Mouse (Mus musculus) MEL (cell line): ENCODE measurements around the gene Slc39a1. TPM values are rescaled to one million over a fixed set of nuclear protein-coding genes. Genes with fewer than 3 reads are reported as not detected.

Experiments
- DNase-seq: peaks from one replicate; pipeline ENCODE4 v3.0.0; 2011; ENCODE audit warnings: low read depth, low spot score
- H3K27ac ChIP-seq: 2 replicates; pipeline ENCODE4 v1.5.1; 2012; ENCODE audit warnings: low read depth, mild to moderate bottlenecking, control low read depth, low read length, moderate library complexity; ENCODE audit not compliant: control insufficient read depth
- H3K27me3 ChIP-seq, 2 experiments: fragments of 150-350 bp in 1 of 2; sonication (generic) in 1 of 2; 2 replicates each; pipeline ENCODE4 v1.6.1; 2012; ENCODE audit warnings: low read length in 2 of 2, mild to moderate bottlenecking in 2 of 2, improper control_type of control experiment in 1 of 2, moderate library complexity in 1 of 2; ENCODE audit not compliant: insufficient read depth in 2 of 2, control insufficient read depth in 1 of 2
- H3K36me3 ChIP-seq, 2 experiments: 2 replicates each; pipeline ENCODE4 v1.6.1; 2012 to 2014; ENCODE audit warnings: low read length in 2 of 2, improper control_type of control experiment in 1 of 2, inconsistent platforms in 1 of 2, mild to moderate bottlenecking in 1 of 2; ENCODE audit not compliant: insufficient read depth in 2 of 2, control insufficient read depth in 1 of 2
- H3K4me1 ChIP-seq, 2 experiments: fragments of 150-350 bp in 1 of 2; sonication (generic) in 1 of 2; 2 replicates each; pipeline ENCODE4 v1.6.1; 2012; ENCODE audit warnings: low read length in 2 of 2, improper control_type of control experiment in 1 of 2, mild to moderate bottlenecking in 1 of 2; ENCODE audit not compliant: insufficient read depth in 2 of 2, control insufficient read depth in 1 of 2
- H3K4me3 ChIP-seq, 2 experiments: fragments of 150-350 bp in 1 of 2; sonication (generic) in 1 of 2; 2 replicates each; pipeline ENCODE4 v1.5.1; 2012; ENCODE audit warnings: low read depth in 2 of 2, low read length in 2 of 2, mild to moderate bottlenecking in 2 of 2, moderate library complexity in 2 of 2, control low read depth in 1 of 2, improper control_type of control experiment in 1 of 2; ENCODE audit not compliant: control insufficient read depth in 1 of 2, insufficient read depth in 1 of 2
- H3K79me2 ChIP-seq: 2 replicates; pipeline ENCODE4 v1.6.1; 2012; ENCODE audit warnings: mild to moderate bottlenecking, low read length, moderate library complexity; ENCODE audit not compliant: control insufficient read depth, poor library complexity, insufficient read depth
- H3K9ac ChIP-seq: 2 replicates; pipeline ENCODE4 v1.6.1; 2012; ENCODE audit warnings: low read depth, mild to moderate bottlenecking, control low read depth, low read length, moderate library complexity; ENCODE audit not compliant: control insufficient read depth, poor library complexity, severe bottlenecking
- H3K9me3 ChIP-seq: fragments of 150-350 bp; sonication (generic); replicated peaks from 2 replicates; pipeline ENCODE4 v1.6.1; 2012; ENCODE audit warnings: mild to moderate bottlenecking, low read length, improper control_type of control experiment, moderate library complexity; ENCODE audit not compliant: insufficient read depth
- BHLHE40 ChIP-seq: IDR thresholded peaks from 2 replicates; pipeline ENCODE4 v1.6.1; 2012; ENCODE audit warnings: low read depth, mild to moderate bottlenecking, inconsistent platforms, low read length, improper control_type of control experiment, borderline replicate concordance
- CHD2 ChIP-seq: IDR thresholded peaks from 2 replicates; pipeline ENCODE4 v1.6.1; 2011; ENCODE audit warnings: low read length, improper control_type of control experiment
- CTCF ChIP-seq, 3 experiments: IDR thresholded peaks in 2 of 3; conservative IDR thresholded peaks in 1 of 3; 2 replicates each; pipeline ENCODE4 v1.5.1; 2011 to 2012; ENCODE audit warnings: low read length in 3 of 3, low read depth in 2 of 3, mild to moderate bottlenecking in 2 of 3, improper control_type of control experiment in 1 of 3, inconsistent platforms in 1 of 3, mixed read lengths in 1 of 3, moderate library complexity in 1 of 3; ENCODE audit not compliant: control insufficient read depth in 1 of 3, insufficient read depth in 1 of 3, poor library complexity in 1 of 3, severe bottlenecking in 1 of 3
- EP300 ChIP-seq, 2 experiments: IDR thresholded peaks; 2 replicates each; pipeline ENCODE4 v1.6.1; 2011; ENCODE audit warnings: improper control_type of control experiment in 2 of 2, low read length in 2 of 2, low read depth in 1 of 2, mild to moderate bottlenecking in 1 of 2
- ETS1 ChIP-seq: IDR thresholded peaks from 2 replicates; pipeline ENCODE4 v1.6.1; 2012; ENCODE audit warnings: low read depth, mild to moderate bottlenecking, inconsistent platforms, low read length, improper control_type of control experiment, moderate library complexity
- GABPA ChIP-seq: IDR thresholded peaks from 2 replicates; pipeline ENCODE4 v1.6.1; 2012; ENCODE audit warnings: low read depth, mild to moderate bottlenecking, inconsistent platforms, low read length, improper control_type of control experiment, moderate library complexity
- KAT2A ChIP-seq: conservative IDR thresholded peaks from 2 replicates; pipeline ENCODE4 v1.6.1; 2012; ENCODE audit warnings: low read depth, low read length, improper control_type of control experiment, inconsistent platforms
- MAFK ChIP-seq: IDR thresholded peaks from 2 replicates; pipeline ENCODE4 v1.6.1; 2011; ENCODE audit warnings: low read depth, mild to moderate bottlenecking, low read length, improper control_type of control experiment, borderline replicate concordance
- MAZ ChIP-seq: IDR thresholded peaks from 2 replicates; pipeline ENCODE4 v1.6.1; 2012; ENCODE audit warnings: low read depth, mild to moderate bottlenecking, inconsistent platforms, low read length, improper control_type of control experiment
- MXI1 ChIP-seq: IDR thresholded peaks from 2 replicates; pipeline ENCODE4 v1.6.1; 2011; ENCODE audit warnings: mild to moderate bottlenecking, low read depth, low read length, improper control_type of control experiment
- MYC ChIP-seq: IDR thresholded peaks from 2 replicates; pipeline ENCODE4 v1.6.1; 2011; ENCODE audit warnings: low read depth, mild to moderate bottlenecking, low read length, improper control_type of control experiment, moderate library complexity
- NELFE ChIP-seq: IDR thresholded peaks from 2 replicates; pipeline ENCODE4 v1.6.1; 2011; ENCODE audit warnings: low read depth, low read length, improper control_type of control experiment
- NRF1 ChIP-seq: IDR thresholded peaks from 2 replicates; pipeline ENCODE4 v1.6.1; 2014; ENCODE audit warnings: low read depth, mild to moderate bottlenecking, inconsistent platforms, low read length, improper control_type of control experiment, moderate library complexity; ENCODE audit not compliant: poor library complexity, insufficient read depth, severe bottlenecking
- POLR2A ChIP-seq, 2 experiments: IDR thresholded peaks; 2 replicates each; pipeline ENCODE4 v1.6.1; 2011 to 2012; ENCODE audit warnings: low read length in 2 of 2, mild to moderate bottlenecking in 2 of 2, control low read depth in 1 of 2, improper control_type of control experiment in 1 of 2, low read depth in 1 of 2, moderate library complexity in 1 of 2; ENCODE audit not compliant: control insufficient read depth in 1 of 2, insufficient read depth in 1 of 2, poor library complexity in 1 of 2
- POLR2AphosphoS2 ChIP-seq: IDR thresholded peaks from 2 replicates; pipeline ENCODE4 v1.6.1; 2011; ENCODE audit warnings: low read length, improper control_type of control experiment
- POLR2AphosphoS5 ChIP-seq: IDR thresholded peaks from 2 replicates; pipeline ENCODE4 v1.6.1; 2012; ENCODE audit warnings: low read depth, borderline replicate concordance, mild to moderate bottlenecking, inconsistent platforms, low read length, moderate library complexity, mixed read lengths
- RAD21 ChIP-seq: IDR thresholded peaks from 2 replicates; pipeline ENCODE4 v1.6.1; 2011; ENCODE audit warnings: mild to moderate bottlenecking, low read depth, low read length, improper control_type of control experiment
- RCOR1 ChIP-seq: IDR thresholded peaks from 2 replicates; pipeline ENCODE4 v1.6.1; 2012; ENCODE audit warnings: low read depth, mild to moderate bottlenecking, inconsistent platforms, low read length, improper control_type of control experiment
- SMC3 ChIP-seq: IDR thresholded peaks from 2 replicates; pipeline ENCODE4 v1.6.1; 2011; ENCODE audit warnings: low read depth, low read length, improper control_type of control experiment
- TBP ChIP-seq: IDR thresholded peaks from 2 replicates; pipeline ENCODE4 v1.8.0; 2011; ENCODE audit warnings: low read depth, low read length, improper control_type of control experiment
- UBTF ChIP-seq: IDR thresholded peaks from 2 replicates; pipeline ENCODE4 v1.6.1; 2012; ENCODE audit warnings: low read depth, mild to moderate bottlenecking, inconsistent platforms, low read length, improper control_type of control experiment, moderate library complexity, borderline replicate concordance; ENCODE audit not compliant: insufficient read depth
- ZC3H11A ChIP-seq: IDR thresholded peaks from 2 replicates; pipeline ENCODE4 v1.6.1; 2012; ENCODE audit warnings: low read depth, mild to moderate bottlenecking, inconsistent platforms, low read length, improper control_type of control experiment
- ZMIZ1 ChIP-seq: IDR thresholded peaks from 2 replicates; pipeline ENCODE4 v1.6.1; 2012; ENCODE audit warnings: low read depth, mild to moderate bottlenecking, inconsistent platforms, low read length, improper control_type of control experiment, moderate library complexity
- ZNF384 ChIP-seq: IDR thresholded peaks from 2 replicates; pipeline ENCODE4 v1.6.1; 2012; ENCODE audit warnings: low read depth, mild to moderate bottlenecking, inconsistent platforms, low read length, improper control_type of control experiment
- polyA plus RNA-seq, 2 experiments: library from polyadenylated mRNA; stranded (reverse) in 1 of 2; unstranded in 1 of 2; fragments of >175 nt in 1 of 2; fragments of >200 nt in 1 of 2; gene quantifications; 2 replicates each; pipeline versions ENCODE4 v1.2.1 to v1.2.4; 2012; ENCODE audit warnings: low replicate concordance in 2 of 2, low read depth in 1 of 2; ENCODE audit not compliant: insufficient read length in 2 of 2, insufficient read depth in 1 of 2, missing spikeins in 1 of 2
- total RNA-seq: library from RNA; depleted of rRNA; stranded (reverse); fragments of 300-350 nt; gene quantifications from 2 replicates; pipeline ENCODE4 v1.2.3, GENCODE M21; 2012

The Slc39a1 gene
- total and polyA plus RNA-seq, 3 experiments, result 58.5 to 80.5 (median 61.7) TPM

- Histone ChIP-seq H3K4me3 (no peak overlapping the region), H3K9me3 (no peaks in the 10 kb centered on the region), H3K79me2 (no peaks in the 10 kb centered on the region)
- TF ChIP-seq MYC (no peak), MAFK (no peak), POLR2AphosphoS2 (no peak), POLR2A (IDR thresholded peaks at IDR 0.05; ENCODE audit: control insufficient read depth in 1 of 2, insufficient read depth in 1 of 2, low read depth in 1 of 2, low read length in 2 of 2, poor library complexity in 1 of 2) (no peak), CHD2 (no peak), BHLHE40 (no peak), MAZ (no peak), UBTF (no peak), RAD21 (no peak), NRF1 (no peak)
- TF ChIP-seq, all 39 proteins: peak for 0
- no peaks in the 10 kb centered on the region for H3K27me3 ChIP-seq
- H3K36me3 ChIP-seq, result peaks cover under 1 to 19% of the 10 kb centered on the region in 2 experiments; a peak in 3 of 4 replicates
- DNase-seq, result no peak
- H3K27ac ChIP-seq, result no peak overlapping the region
- no peak overlapping the region for H3K9ac ChIP-seq
- H3K4me1 ChIP-seq, result peaks cover 0 to 2% of the 10 kb centered on the region in 2 experiments; a peak in 1 of 4 replicates
Observed at GRCm38 (mm10) chr3:90273855-90274254, 25.9 kb downstream of the Slc39a1 start.

- no peak for DNase-seq
- Histone ChIP-seq H3K4me3 (no peak overlapping the region), H3K36me3 (peaks cover 0 to 19% of the 10 kb centered on the region in 2 experiments; a peak in 2 of 4 replicates), H3K9me3 (no peaks in the 10 kb centered on the region), H3K79me2 (no peaks in the 10 kb centered on the region), H3K27me3 (no peaks in the 10 kb centered on the region), H3K27ac (no peak overlapping the region), H3K4me1 (no peaks in the 10 kb centered on the region), H3K9ac (no peak overlapping the region)
- TF ChIP-seq EP300 (IDR thresholded peaks at IDR 0.05; ENCODE audit: low read depth in 1 of 2, low read length in 2 of 2) (no peak), GABPA (no peak)
Observed at GRCm38 (mm10) chr3:90275286-90275685, 27.3 kb downstream of the Slc39a1 start.

- Histone ChIP-seq H3K36me3 (peaks cover 0 to 18% of the 10 kb centered on the region in 2 experiments; a peak in 2 of 4 replicates), H3K4me3 (no peak overlapping the region), H3K79me2 (no peaks in the 10 kb centered on the region), H3K27ac (no peak overlapping the region), H3K27me3 (no peaks in the 10 kb centered on the region), H3K4me1 (no peaks in the 10 kb centered on the region), H3K9me3 (no peaks in the 10 kb centered on the region), H3K9ac (no peak overlapping the region)
- no peak for DNase-seq
- no peak for TF ChIP-seq NRF1
- TF ChIP-seq MXI1, result no peak
- no peak for TF ChIP-seq MAZ
- TF ChIP-seq GABPA, result no peak
- TF ChIP-seq SMC3, result no peak
- no peak for TF ChIP-seq TBP
- no peak for TF ChIP-seq POLR2AphosphoS5
- TF ChIP-seq ZMIZ1, result no peak
- no peak for TF ChIP-seq EP300 (IDR thresholded peaks at IDR 0.05; ENCODE audit: low read depth in 1 of 2, low read length in 2 of 2)
- TF ChIP-seq ETS1, result no peak
- no peak for TF ChIP-seq KAT2A
- no peak for TF ChIP-seq MYC
- no peak for TF ChIP-seq ZNF384
- no peak for TF ChIP-seq RAD21
- TF ChIP-seq NELFE, result no peak
- TF ChIP-seq CTCF (IDR thresholded peaks at IDR 0.05 in 2 of 3, conservative IDR thresholded peaks at IDR 0.05 in 1 of 3; ENCODE audit: control insufficient read depth in 1 of 3, insufficient read depth in 1 of 3, low read depth in 2 of 3, low read length in 3 of 3, poor library complexity in 1 of 3, severe bottlenecking in 1 of 3), result no peak
- TF ChIP-seq ZC3H11A, result no peak
- no peak for TF ChIP-seq BHLHE40
- no peak for TF ChIP-seq RCOR1
Observed at GRCm38 (mm10) chr3:90276858-90277257, 28.9 kb downstream of the Slc39a1 start.
